Comparison of ENCODE assay signal across 29 mouse cellular contexts in genomic region chr6:55076561-55077255, GRCm38 (mm10). TPM values are rescaled to one million over a fixed set of nuclear protein-coding genes. Genes with fewer than 3 reads are reported as not detected.
DNase-seq lines count a peak whose midpoint lies in the region; ATAC-seq lines count a peak whose summit lies in the region.
"Had no signal": no experiment of that assay in that cellular context is flagged by ENCODE, and none has a peak within 500 bp of the region (broad histone marks: within the 10 kb centered on the region; RNA-seq: fewer than 3 reads in every experiment).

No protein-coding gene starts in this region.

- no peak overlapping the region for H3K9ac ChIP-seq in forebrain, embryonic 15.5 days (replicated peaks)
- H3K9ac ChIP-seq in forebrain, embryonic 14.5 days (ENCODE audit: low read length), result no peak overlapping the region
- H3K9ac ChIP-seq in stomach, embryonic 16.5 days (ENCODE audit: low read length), result no peak overlapping the region
- H3K9ac ChIP-seq: embryonic facial prominence, embryonic 13.5 days; forebrain, embryonic 13.5 days; heart, embryonic 12.5 days; heart, embryonic 15.5 days; hindbrain, embryonic 13.5 days had no signal

- H3K4me2 ChIP-seq in forebrain, embryonic 15.5 days (replicated peaks), result no peak overlapping the region
- no peak overlapping the region for H3K4me2 ChIP-seq in forebrain, embryonic 14.5 days (ENCODE audit: low read length)
- H3K4me2 ChIP-seq in stomach, embryonic 16.5 days (ENCODE audit: low read depth, low read length), result no peak overlapping the region
- H3K4me2 ChIP-seq: embryonic facial prominence, embryonic 13.5 days; forebrain, embryonic 13.5 days; heart, embryonic 12.5 days; heart, embryonic 15.5 days; hindbrain, embryonic 13.5 days had no signal

- H3K4me1 ChIP-seq in forebrain, embryonic 15.5 days, result no peaks in the 10 kb centered on the region
- no peaks in the 10 kb centered on the region for H3K4me1 ChIP-seq in forebrain, embryonic 14.5 days (ENCODE audit: control insufficient read depth, insufficient read depth, low read length)
- no peaks in the 10 kb centered on the region for H3K4me1 ChIP-seq in stomach, embryonic 16.5 days (ENCODE audit: control insufficient read depth, insufficient read depth, low read length)
- H3K4me1 ChIP-seq: embryonic facial prominence, embryonic 10.5 days; embryonic facial prominence, embryonic 13.5 days; forebrain, embryonic 13.5 days; heart, embryonic 12.5 days; heart, embryonic 15.5 days; hindbrain, embryonic 10.5 days; hindbrain, embryonic 13.5 days had no signal

- peak overlapping the region; percentile 18; the same call in 1 of the 2 replicates for H3K27ac ChIP-seq in forebrain, embryonic 15.5 days (replicated peaks)
- H3K27ac ChIP-seq in forebrain, embryonic 14.5 days (ENCODE audit: low read depth, low read length), result no peak overlapping the region
- H3K27ac ChIP-seq in stomach, embryonic 16.5 days (ENCODE audit: low read length), result peak overlapping the region; percentile 23; the same call in 1 of the 2 replicates
- H3K27ac ChIP-seq: embryonic facial prominence, embryonic 10.5 days; embryonic facial prominence, embryonic 13.5 days; forebrain, embryonic 13.5 days; heart, embryonic 15.5 days; hindbrain, embryonic 10.5 days; hindbrain, embryonic 13.5 days had no signal

- peaks cover 80% of the 10 kb centered on the region for H3K36me3 ChIP-seq in forebrain, embryonic 15.5 days
- peaks cover 86% of the 10 kb centered on the region for H3K36me3 ChIP-seq in forebrain, embryonic 14.5 days (ENCODE audit: control insufficient read depth, insufficient read depth, low read length)
- peaks cover 31% of the 10 kb centered on the region for H3K36me3 ChIP-seq in stomach, embryonic 16.5 days (ENCODE audit: control insufficient read depth, insufficient read depth, low read length)

- no peak for ATAC-seq in forebrain, embryonic 15.5 days (replicated peaks)
- no peak for ATAC-seq in forebrain, embryonic 14.5 days
- 0 out of 2 replicates have a peak, but pooled peaks have one; percentile 13 for ATAC-seq in stomach, embryonic 16.5 days (ENCODE audit: insufficient read depth, low FRiP score)
- ATAC-seq: activated CD4-positive, CD25-positive, alpha-beta regulatory T cell, adult 4 months; forebrain, embryonic 13.5 days; hindbrain, embryonic 16.5 days had no signal

- H3K9me3 ChIP-seq in forebrain, embryonic 15.5 days, result no peaks in the 10 kb centered on the region
- H3K9me3 ChIP-seq in forebrain, embryonic 14.5 days (replicated peaks; ENCODE audit: control insufficient read depth, low read length), result no peaks in the 10 kb centered on the region
- H3K9me3 ChIP-seq in stomach, embryonic 16.5 days (replicated peaks; ENCODE audit: control insufficient read depth, low read length), result no peaks in the 10 kb centered on the region
- H3K9me3 ChIP-seq: embryonic facial prominence, embryonic 10.5 days; embryonic facial prominence, embryonic 13.5 days; forebrain, embryonic 13.5 days; heart, embryonic 12.5 days; heart, embryonic 15.5 days; hindbrain, embryonic 10.5 days; hindbrain, embryonic 13.5 days had no signal

- no peak overlapping the region for H3K4me3 ChIP-seq in forebrain, embryonic 15.5 days
- no peak overlapping the region for H3K4me3 ChIP-seq in forebrain, embryonic 14.5 days (ENCODE audit: low read depth, low read length)
- no peak overlapping the region for H3K4me3 ChIP-seq in stomach, embryonic 16.5 days (replicated peaks; ENCODE audit: low read length)
- H3K4me3 ChIP-seq: embryonic facial prominence, embryonic 10.5 days; embryonic facial prominence, embryonic 13.5 days; erythroblast, embryonic 14.5 days; forebrain, embryonic 13.5 days; heart, embryonic 12.5 days; heart, embryonic 15.5 days; hindbrain, embryonic 10.5 days; hindbrain, embryonic 13.5 days had no signal

- WGBS in forebrain, embryonic 15.5 days, result 69% methylated on average over 4 of the region's 4 CpGs
- 68% methylated on average over 4 of the region's 4 CpGs for whole genome bisulfite sequencing in forebrain, embryonic 14.5 days
- 76% methylated on average over 4 of the region's 4 CpGs for WGBS in stomach, embryonic 16.5 days

- no peak for DNase-seq in forebrain, embryonic 14.5 days (ENCODE audit: low spot score)
- DNase-seq in layer of hippocampus, adult 11-12 months (ENCODE audit: low spot score), result peak; percentile 30
- DNase-seq in layer of hippocampus, postnatal 25 days (ENCODE audit: extremely low spot score in 1 of 2, low spot score in 1 of 2), result no peak
- peak; percentile 18 for DNase-seq in left cerebral cortex, adult 11 months (ENCODE audit: low spot score)
- DNase-seq in left cerebral cortex, adult 18-20 months (ENCODE audit: low spot score in 2 of 2), result no peak
- DNase-seq in retina, postnatal 1 day, result no peak
- DNase-seq: adrenal gland, adult 8-10 months; adrenal gland, postnatal 25 days; cerebellum, adult 11 months; cerebellum, adult 2 months; cerebellum, adult 9-11 months; cerebellum, postnatal 36 days; embryo, embryonic 11 days; gastrocnemius, postnatal 25 days; heart, adult 18-20 months; heart, postnatal 10 days; heart, postnatal 36 days had no signal

- no peaks in the 10 kb centered on the region for H3K27me3 ChIP-seq in forebrain, embryonic 15.5 days
- H3K27me3 ChIP-seq in forebrain, embryonic 14.5 days (replicated peaks; ENCODE audit: control insufficient read depth, insufficient read depth, low read length), result no peaks in the 10 kb centered on the region
- no peaks in the 10 kb centered on the region for H3K27me3 ChIP-seq in stomach, embryonic 16.5 days (ENCODE audit: control insufficient read depth, insufficient read depth, low read length)
- H3K27me3 ChIP-seq: embryonic facial prominence, embryonic 13.5 days; forebrain, embryonic 13.5 days; heart, embryonic 12.5 days; heart, embryonic 15.5 days; hindbrain, embryonic 13.5 days had no signal

RNA-seq across cellular contexts. Expression of gene Gars, which starts 38.9 kb away (rescaled TPM):
- 218 and 219 TPM in 2 replicates for polyA plus RNA-seq in forebrain, embryonic 15.5 days (2015; fragmentation: Nextera tagmentation; extraction: Ambion mirVana)
- polyA plus RNA-seq in forebrain, embryonic 14.5 days (2014; fragmentation: Nextera tagmentation; extraction: Ambion mirVana), result 208 and 229 TPM in 2 replicates
- 100 to 1,000 TPM; 133 to 137 TPM for total RNA-seq in layer of hippocampus, postnatal 25 days (2021)
- total RNA-seq in left cerebral cortex, adult 18-20 months (2021), result 100 to 1,000 TPM; 138 to 155 TPM
- 136 and 138 TPM in 2 replicates for polyA plus RNA-seq in stomach, embryonic 16.5 days (2015; fragmentation: Nextera tagmentation; extraction: Ambion mirVana)

RNA-seq across cellular contexts. Expression of gene Crhr2, which starts 56.1 kb away (rescaled TPM):
- 0.60 and 0.65 TPM in 2 replicates for polyA plus RNA-seq in forebrain, embryonic 15.5 days (2015; fragmentation: Nextera tagmentation; extraction: Ambion mirVana)
- 0.50 and 0.62 TPM in 2 replicates for polyA plus RNA-seq in forebrain, embryonic 14.5 days (2014; fragmentation: Nextera tagmentation; extraction: Ambion mirVana)
- total RNA-seq in layer of hippocampus, postnatal 25 days (2021), result 1 to 10 TPM; 3.2 to 4.9 TPM
- total RNA-seq in left cerebral cortex, adult 18-20 months (2021), result 1 to 10 TPM; 2.9 to 3.2 TPM
- polyA plus RNA-seq in stomach, embryonic 16.5 days (2015; fragmentation: Nextera tagmentation; extraction: Ambion mirVana), result 0.21 and 0.36 TPM in 2 replicates
- total RNA-seq: adrenal gland, postnatal 25 days had no signal
- polyA plus RNA-seq: activated CD4-positive, CD25-positive, alpha-beta regulatory T cell, adult 4 months; embryonic facial prominence, embryonic 13.5 days; erythroblast, embryonic 14.5 days had no signal

Comparison
In these comparisons a context has a peak if more than half of its experiments do, and no peak if none do; other contexts are left out.
1. DNase-seq: peak in layer of hippocampus, adult 11-12 months (single experiment) and left cerebral cortex, adult 11 months (single experiment); none in forebrain, embryonic 14.5 days (single experiment), layer of hippocampus, postnatal 25 days (0 of 2), left cerebral cortex, adult 18-20 months (0 of 2) and retina, postnatal 1 day (single experiment).